Mouse (Mus musculus): Measurements from ENCODE around the gene 2200002D01Rik. TPM values are rescaled to one million over a fixed set of nuclear protein-coding genes. Genes with fewer than 3 reads are reported as not detected.

Gene 2200002D01Rik
- polyA plus RNA-seq, 1 experiment = 7.9 TPM

GRCm38 (mm10) chr7:29290691-29291485 is 42.6 kb upstream of the 2200002D01Rik start:
- TF ChIP-seq POLR2A (IDR thresholded peaks at IDR 0.05; ENCODE audit: borderline replicate concordance, extremely low read depth, low read depth, low read length) (0 out of 2 replicates have a peak, but pooled peaks have one; percentile 10), CTCF (IDR thresholded peaks at IDR 0.05; ENCODE audit: insufficient read depth, low read length) (no peak)
- WGBS = 64% methylated on average over 11 of the region's 11 CpGs
- H3K4me3 ChIP-seq (replicated peaks; ENCODE audit: extremely low read depth, low read depth, low read length) = peak overlapping the region; percentile 50
- peaks cover 3% of the 10 kb centered on the region; the same call in 1 of the 2 replicates for H3K4me1 ChIP-seq (ENCODE audit: control insufficient read depth, insufficient read depth, low read length)
- DNase-seq = no peak

DNA sequence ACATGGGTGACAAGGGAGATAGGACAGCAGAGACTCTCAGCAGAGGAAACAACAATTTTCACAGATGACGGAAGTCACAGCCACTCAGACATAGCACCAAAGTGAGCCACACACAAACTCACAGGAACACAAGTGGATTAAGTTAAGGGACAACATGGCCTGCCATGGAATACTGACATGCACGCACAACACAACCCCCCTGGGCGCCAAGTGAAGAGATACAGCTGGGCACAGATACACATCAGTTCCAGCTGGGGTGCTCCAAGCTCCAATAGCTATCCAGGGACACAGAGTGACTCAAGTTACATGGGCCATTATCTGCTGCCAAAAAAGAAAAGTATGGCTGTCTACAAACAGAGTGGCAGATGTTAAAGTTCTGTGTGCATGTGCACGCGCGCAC is 41.6 kb upstream of the 2200002D01Rik start:
- TF ChIP-seq POLR2A (IDR thresholded peaks at IDR 0.05; ENCODE audit: borderline replicate concordance, extremely low read depth, low read depth, low read length) (no peak), CTCF (IDR thresholded peaks at IDR 0.05; ENCODE audit: insufficient read depth, low read length) (no peak)
- WGBS = 80% methylated on average over 6 of the region's 6 CpGs
- peak overlapping the region; percentile 59 for H3K4me3 ChIP-seq (replicated peaks; ENCODE audit: extremely low read depth, low read depth, low read length)
- no peak for DNase-seq
- H3K4me1 ChIP-seq (ENCODE audit: control insufficient read depth, insufficient read depth, low read length) = peaks cover 3% of the 10 kb centered on the region; the same call in 1 of the 2 replicates

GRCm38 (mm10) chr7:29288942-29289638 is 40.8 kb upstream of the 2200002D01Rik start, which contains the start of gene Ppp1r14a:
Gene Ppp1r14a (plus strand): TSS chr7:29289308.
- Histone ChIP-seq H3K4me1 (ENCODE audit: control insufficient read depth, insufficient read depth, low read length) (no peaks in the 10 kb centered on the region), H3K4me3 (replicated peaks; ENCODE audit: extremely low read depth, low read depth, low read length) (peak within 1 kb of the TSS; percentile 66)
- TF ChIP-seq CTCF (IDR thresholded peaks at IDR 0.05; ENCODE audit: insufficient read depth, low read length) (peak; percentile 71), POLR2A (IDR thresholded peaks at IDR 0.05; ENCODE audit: borderline replicate concordance, extremely low read depth, low read depth, low read length) (peak; percentile 81; the same call in 1 of the 2 replicates)
- peak; percentile 74 for DNase-seq
- WGBS = 2% methylated on average over 59 of the region's 59 CpGs

DNA sequence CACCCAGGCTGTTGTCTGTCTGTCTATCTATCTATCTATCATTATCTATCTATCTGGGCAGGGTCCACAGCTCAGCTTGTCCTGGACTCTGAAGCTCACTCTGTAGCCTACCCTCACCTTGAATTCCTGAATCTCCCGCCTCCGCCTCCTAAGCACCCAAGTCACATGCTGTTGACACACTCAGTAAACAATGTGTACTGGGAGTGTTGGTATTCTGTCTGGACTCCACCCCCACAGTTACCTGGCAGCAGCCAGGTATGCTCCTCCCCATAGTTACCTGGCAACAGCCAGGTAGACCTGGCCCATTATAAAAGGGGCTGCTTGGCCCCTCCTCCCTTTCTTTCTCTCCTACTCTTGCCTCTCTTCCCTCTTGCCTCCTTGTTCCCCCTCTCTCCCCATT is 39.8 kb upstream of the 2200002D01Rik start:
- Histone ChIP-seq H3K4me1 (ENCODE audit: control insufficient read depth, insufficient read depth, low read length) (no peaks in the 10 kb centered on the region), H3K4me3 (replicated peaks; ENCODE audit: extremely low read depth, low read depth, low read length) (no peak overlapping the region)
- TF ChIP-seq POLR2A (IDR thresholded peaks at IDR 0.05; ENCODE audit: borderline replicate concordance, extremely low read depth, low read depth, low read length) (no peak), CTCF (IDR thresholded peaks at IDR 0.05; ENCODE audit: insufficient read depth, low read length) (no peak)
- 67% methylated on average over 2 of the region's 2 CpGs for WGBS
- DNase-seq = no peak

DNA sequence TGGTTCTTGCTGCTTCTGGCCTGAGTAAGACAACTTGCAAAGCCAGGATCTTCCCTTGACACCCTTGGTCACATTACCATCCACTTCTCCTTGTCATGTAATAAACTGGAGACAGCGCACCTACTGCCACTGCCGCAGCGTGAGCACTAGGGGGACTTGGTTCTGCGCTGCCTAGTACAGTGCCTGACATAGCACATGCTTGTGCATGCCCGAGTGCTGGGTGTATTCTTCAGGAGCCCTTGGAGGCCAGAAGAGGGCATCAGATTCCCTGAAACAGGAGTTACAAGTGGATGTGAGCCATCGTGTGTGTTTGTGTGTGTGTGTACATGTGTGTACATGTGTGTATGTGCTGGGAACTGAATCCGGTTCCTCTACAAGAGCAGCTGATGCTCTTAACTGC is 39.2 kb upstream of the 2200002D01Rik start:
- WGBS = 77% methylated on average over 7 of the region's 7 CpGs
- TF ChIP-seq CTCF (IDR thresholded peaks at IDR 0.05; ENCODE audit: insufficient read depth, low read length) = no peak
- no peak for TF ChIP-seq POLR2A (IDR thresholded peaks at IDR 0.05; ENCODE audit: borderline replicate concordance, extremely low read depth, low read depth, low read length)
- Histone ChIP-seq H3K4me3 (replicated peaks; ENCODE audit: extremely low read depth, low read depth, low read length) (no peak overlapping the region), H3K4me1 (ENCODE audit: control insufficient read depth, insufficient read depth, low read length) (no peaks in the 10 kb centered on the region)
- DNase-seq = no peak

DNA sequence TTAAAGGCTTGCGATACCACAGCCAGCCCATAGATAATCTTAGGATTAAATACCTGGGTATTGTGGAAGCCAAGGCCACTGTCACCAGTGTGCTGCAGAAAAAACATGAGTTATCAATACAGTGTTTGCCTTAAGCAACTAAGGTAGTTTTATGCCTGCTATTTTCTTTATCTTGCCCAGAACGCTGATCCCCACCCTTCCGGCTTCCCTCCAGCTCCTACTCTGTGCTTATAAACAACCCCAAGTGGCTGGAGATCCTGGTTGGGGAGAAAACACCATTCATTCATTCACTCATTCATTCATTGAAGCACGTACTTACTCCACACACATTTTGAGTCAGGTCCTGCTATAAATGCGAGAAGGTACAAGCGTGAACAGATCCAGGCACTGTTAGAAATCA is 36.3 kb upstream of the 2200002D01Rik start:
- H3K4me3 ChIP-seq (replicated peaks; ENCODE audit: extremely low read depth, low read depth, low read length) = no peak overlapping the region
- TF ChIP-seq POLR2A (IDR thresholded peaks at IDR 0.05; ENCODE audit: borderline replicate concordance, extremely low read depth, low read depth, low read length) (no peak), CTCF (IDR thresholded peaks at IDR 0.05; ENCODE audit: insufficient read depth, low read length) (no peak)
- WGBS = 93% methylated on average over 6 of the region's 6 CpGs
- H3K4me1 ChIP-seq (ENCODE audit: control insufficient read depth, insufficient read depth, low read length) = peaks cover 3% of the 10 kb centered on the region; the same call in 1 of the 2 replicates
- no peak for DNase-seq

DNA sequence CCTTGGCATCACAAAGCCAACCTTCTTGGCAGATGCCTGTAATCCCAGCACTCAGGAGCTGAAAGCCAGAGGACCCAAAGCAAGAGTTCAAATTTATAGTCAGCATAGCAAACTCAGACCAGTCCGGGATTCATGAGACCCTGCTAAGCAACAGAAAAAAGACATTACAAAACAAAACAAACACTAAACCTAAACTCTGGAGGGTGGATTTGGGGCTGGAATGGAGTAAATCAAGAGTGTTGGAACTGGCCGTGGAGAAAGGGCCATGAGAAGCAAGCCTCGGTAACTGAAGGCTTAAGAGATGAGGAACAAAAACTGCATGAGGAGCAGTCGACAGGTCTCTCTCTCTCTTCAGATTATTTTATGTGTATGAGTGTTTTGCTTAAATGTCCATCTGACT is 35.6 kb upstream of the 2200002D01Rik start:
- Histone ChIP-seq H3K4me3 (replicated peaks; ENCODE audit: extremely low read depth, low read depth, low read length) (no peak overlapping the region), H3K4me1 (ENCODE audit: control insufficient read depth, insufficient read depth, low read length) (peaks cover 3% of the 10 kb centered on the region; the same call in 1 of the 2 replicates)
- 73% methylated on average over 4 of the region's 4 CpGs for WGBS
- no peak for DNase-seq
- no peak for TF ChIP-seq POLR2A (IDR thresholded peaks at IDR 0.05; ENCODE audit: borderline replicate concordance, extremely low read depth, low read depth, low read length)
- no peak for TF ChIP-seq CTCF (IDR thresholded peaks at IDR 0.05; ENCODE audit: insufficient read depth, low read length)

GRCm38 (mm10) chr7:29282074-29282554 is 33.8 kb upstream of the 2200002D01Rik start:
- Histone ChIP-seq H3K4me3 (replicated peaks; ENCODE audit: extremely low read depth, low read depth, low read length) (peak overlapping the region; percentile 0), H3K4me1 (ENCODE audit: control insufficient read depth, insufficient read depth, low read length) (peaks cover 3% of the 10 kb centered on the region; the same call in 1 of the 2 replicates)
- no peak for TF ChIP-seq POLR2A (IDR thresholded peaks at IDR 0.05; ENCODE audit: borderline replicate concordance, extremely low read depth, low read depth, low read length)
- no peak for TF ChIP-seq CTCF (IDR thresholded peaks at IDR 0.05; ENCODE audit: insufficient read depth, low read length)
- DNase-seq = no peak
- WGBS = 9% methylated on average over 21 of the region's 21 CpGs

Data from lung, adult 2 months (tissue).